Mouse (Mus musculus) MEL (cell line): ENCODE measurements around the gene Fam120c. TPM values are rescaled to one million over a fixed set of nuclear protein-coding genes. Genes with fewer than 3 reads are reported as not detected.

Experiments
- DNase-seq: peaks from one replicate; pipeline ENCODE4 v3.0.0; 2011; ENCODE audit warnings: low read depth, low spot score
- H3K27ac ChIP-seq: 2 replicates; pipeline ENCODE4 v1.5.1; 2012; ENCODE audit warnings: low read depth, mild to moderate bottlenecking, control low read depth, low read length, moderate library complexity; ENCODE audit not compliant: control insufficient read depth
- H3K27me3 ChIP-seq, 2 experiments: fragments of 150-350 bp in 1 of 2; sonication (generic) in 1 of 2; 2 replicates each; pipeline ENCODE4 v1.6.1; 2012; ENCODE audit warnings: low read length in 2 of 2, mild to moderate bottlenecking in 2 of 2, improper control_type of control experiment in 1 of 2, moderate library complexity in 1 of 2; ENCODE audit not compliant: insufficient read depth in 2 of 2, control insufficient read depth in 1 of 2
- H3K36me3 ChIP-seq, 2 experiments: 2 replicates each; pipeline ENCODE4 v1.6.1; 2012 to 2014; ENCODE audit warnings: low read length in 2 of 2, improper control_type of control experiment in 1 of 2, inconsistent platforms in 1 of 2, mild to moderate bottlenecking in 1 of 2; ENCODE audit not compliant: insufficient read depth in 2 of 2, control insufficient read depth in 1 of 2
- H3K4me1 ChIP-seq, 2 experiments: fragments of 150-350 bp in 1 of 2; sonication (generic) in 1 of 2; 2 replicates each; pipeline ENCODE4 v1.6.1; 2012; ENCODE audit warnings: low read length in 2 of 2, improper control_type of control experiment in 1 of 2, mild to moderate bottlenecking in 1 of 2; ENCODE audit not compliant: insufficient read depth in 2 of 2, control insufficient read depth in 1 of 2
- H3K4me3 ChIP-seq, 2 experiments: fragments of 150-350 bp in 1 of 2; sonication (generic) in 1 of 2; 2 replicates each; pipeline ENCODE4 v1.5.1; 2012; ENCODE audit warnings: low read depth in 2 of 2, low read length in 2 of 2, mild to moderate bottlenecking in 2 of 2, moderate library complexity in 2 of 2, control low read depth in 1 of 2, improper control_type of control experiment in 1 of 2; ENCODE audit not compliant: control insufficient read depth in 1 of 2, insufficient read depth in 1 of 2
- H3K79me2 ChIP-seq: 2 replicates; pipeline ENCODE4 v1.6.1; 2012; ENCODE audit warnings: mild to moderate bottlenecking, low read length, moderate library complexity; ENCODE audit not compliant: control insufficient read depth, poor library complexity, insufficient read depth
- H3K9ac ChIP-seq: 2 replicates; pipeline ENCODE4 v1.6.1; 2012; ENCODE audit warnings: low read depth, mild to moderate bottlenecking, control low read depth, low read length, moderate library complexity; ENCODE audit not compliant: control insufficient read depth, poor library complexity, severe bottlenecking
- H3K9me3 ChIP-seq: fragments of 150-350 bp; sonication (generic); replicated peaks from 2 replicates; pipeline ENCODE4 v1.6.1; 2012; ENCODE audit warnings: mild to moderate bottlenecking, low read length, improper control_type of control experiment, moderate library complexity; ENCODE audit not compliant: insufficient read depth
- BHLHE40 ChIP-seq: IDR thresholded peaks from 2 replicates; pipeline ENCODE4 v1.6.1; 2012; ENCODE audit warnings: low read depth, mild to moderate bottlenecking, inconsistent platforms, low read length, improper control_type of control experiment, borderline replicate concordance
- CHD2 ChIP-seq: IDR thresholded peaks from 2 replicates; pipeline ENCODE4 v1.6.1; 2011; ENCODE audit warnings: low read length, improper control_type of control experiment
- ELF1 ChIP-seq: IDR thresholded peaks from 2 replicates; pipeline ENCODE4 v1.6.1; 2014; ENCODE audit warnings: low read depth, mild to moderate bottlenecking, inconsistent platforms, low read length, improper control_type of control experiment, moderate library complexity
- ETS1 ChIP-seq: IDR thresholded peaks from 2 replicates; pipeline ENCODE4 v1.6.1; 2012; ENCODE audit warnings: low read depth, mild to moderate bottlenecking, inconsistent platforms, low read length, improper control_type of control experiment, moderate library complexity
- GATA1 ChIP-seq: IDR thresholded peaks from 2 replicates; pipeline ENCODE4 v1.6.1; 2011; ENCODE audit warnings: low read depth, low read length, improper control_type of control experiment
- MAZ ChIP-seq: IDR thresholded peaks from 2 replicates; pipeline ENCODE4 v1.6.1; 2012; ENCODE audit warnings: low read depth, mild to moderate bottlenecking, inconsistent platforms, low read length, improper control_type of control experiment
- MEF2A ChIP-seq: IDR thresholded peaks from 2 replicates; pipeline ENCODE4 v1.6.1; 2014; ENCODE audit warnings: low read depth, mild to moderate bottlenecking, inconsistent platforms, low read length, improper control_type of control experiment; ENCODE audit not compliant: poor library complexity, insufficient replicate concordance, severe bottlenecking; ENCODE audit errors: extremely low read depth
- MXI1 ChIP-seq: IDR thresholded peaks from 2 replicates; pipeline ENCODE4 v1.6.1; 2011; ENCODE audit warnings: mild to moderate bottlenecking, low read depth, low read length, improper control_type of control experiment
- MYB ChIP-seq: IDR thresholded peaks from 2 replicates; pipeline ENCODE4 v1.6.1; 2011; ENCODE audit warnings: mild to moderate bottlenecking, low read depth, low read length, improper control_type of control experiment
- NELFE ChIP-seq: IDR thresholded peaks from 2 replicates; pipeline ENCODE4 v1.6.1; 2011; ENCODE audit warnings: low read depth, low read length, improper control_type of control experiment
- NRF1 ChIP-seq: IDR thresholded peaks from 2 replicates; pipeline ENCODE4 v1.6.1; 2014; ENCODE audit warnings: low read depth, mild to moderate bottlenecking, inconsistent platforms, low read length, improper control_type of control experiment, moderate library complexity; ENCODE audit not compliant: poor library complexity, insufficient read depth, severe bottlenecking
- POLR2A ChIP-seq, 2 experiments: IDR thresholded peaks; 2 replicates each; pipeline ENCODE4 v1.6.1; 2011 to 2012; ENCODE audit warnings: low read length in 2 of 2, mild to moderate bottlenecking in 2 of 2, control low read depth in 1 of 2, improper control_type of control experiment in 1 of 2, low read depth in 1 of 2, moderate library complexity in 1 of 2; ENCODE audit not compliant: control insufficient read depth in 1 of 2, insufficient read depth in 1 of 2, poor library complexity in 1 of 2
- SMC3 ChIP-seq: IDR thresholded peaks from 2 replicates; pipeline ENCODE4 v1.6.1; 2011; ENCODE audit warnings: low read depth, low read length, improper control_type of control experiment
- USF1 ChIP-seq: IDR thresholded peaks from 2 replicates; pipeline ENCODE4 v1.6.1; 2014; ENCODE audit warnings: low read depth, mild to moderate bottlenecking, inconsistent platforms, low read length, improper control_type of control experiment, moderate library complexity
- ZKSCAN1 ChIP-seq: IDR thresholded peaks from 2 replicates; pipeline ENCODE4 v1.6.1; 2012; ENCODE audit warnings: low read depth, mild to moderate bottlenecking, inconsistent platforms, low read length, improper control_type of control experiment, moderate library complexity
- ZMIZ1 ChIP-seq: IDR thresholded peaks from 2 replicates; pipeline ENCODE4 v1.6.1; 2012; ENCODE audit warnings: low read depth, mild to moderate bottlenecking, inconsistent platforms, low read length, improper control_type of control experiment, moderate library complexity
- polyA plus RNA-seq, 2 experiments: library from polyadenylated mRNA; stranded (reverse) in 1 of 2; unstranded in 1 of 2; fragments of >175 nt in 1 of 2; fragments of >200 nt in 1 of 2; gene quantifications; 2 replicates each; pipeline versions ENCODE4 v1.2.1 to v1.2.4; 2012; ENCODE audit warnings: low replicate concordance in 2 of 2, low read depth in 1 of 2; ENCODE audit not compliant: insufficient read length in 2 of 2, insufficient read depth in 1 of 2, missing spikeins in 1 of 2
- total RNA-seq: library from RNA; depleted of rRNA; stranded (reverse); fragments of 300-350 nt; gene quantifications from 2 replicates; pipeline ENCODE4 v1.2.3, GENCODE M21; 2012

Fam120c gene
- total and polyA plus RNA-seq, 3 experiments = 7.6 to 35.3 (median 12.5) TPM

GRCm38 (mm10) chrX:151420791-151421190 is 76.8 kb downstream of the Fam120c start:
- Histone ChIP-seq H3K9me3 (no peaks in the 10 kb centered on the region), H3K4me1 (no peaks in the 10 kb centered on the region), H3K79me2 (no peaks in the 10 kb centered on the region; the same call in 1 of the 2 replicates), H3K9ac (no peak overlapping the region), H3K4me3 (no peak overlapping the region), H3K36me3 (peaks cover 0 to 5% of the 10 kb centered on the region in 2 experiments; a peak in 2 of 4 replicates), H3K27me3 (no peaks in the 10 kb centered on the region), H3K27ac (no peak overlapping the region)
- DNase-seq = peak; percentile 72
- TF ChIP-seq GATA1 (peak; percentile 37), CHD2 (no peak), ELF1 (no peak), ETS1 (no peak), ZKSCAN1 (no peak), NRF1 (no peak), USF1 (peak; percentile 59), SMC3 (no peak), NELFE (no peak), MXI1 (no peak), MEF2A (no peak), MYB (no peak), BHLHE40 (no peak), POLR2A (IDR thresholded peaks at IDR 0.05; ENCODE audit: control insufficient read depth in 1 of 2, insufficient read depth in 1 of 2, low read depth in 1 of 2, low read length in 2 of 2, poor library complexity in 1 of 2) (no peak), MAZ (no peak)

GRCm38 (mm10) chrX:151443637-151444036 is 99.7 kb downstream of the Fam120c start:
- Histone ChIP-seq H3K4me3 (no peak overlapping the region), H3K27ac (no peak overlapping the region), H3K27me3 (no peaks in the 10 kb centered on the region), H3K9me3 (no peaks in the 10 kb centered on the region), H3K4me1 (peaks cover 0 to 1% of the 10 kb centered on the region in 2 experiments; a peak in 2 of 4 replicates), H3K36me3 (peaks cover 1 to 2% of the 10 kb centered on the region in 2 experiments; a peak in 3 of 4 replicates), H3K9ac (no peak overlapping the region), H3K79me2 (no peaks in the 10 kb centered on the region)
- peak; percentile 11 for DNase-seq
- TF ChIP-seq GATA1 (peak; percentile 41; the same call in 1 of the 2 replicates), ZMIZ1 (no peak)
